Mouse (Mus musculus) heart, embryonic 13.5 days (tissue): ENCODE measurements around the gene Cdk13. TPM values are rescaled to one million over a fixed set of nuclear protein-coding genes. Genes with fewer than 3 reads are reported as not detected.

Experiments
- ATAC-seq: fragments of 200-750 bp; cut with Nextera tagmentation; 2 replicates; pipeline ENCODE4 v1.8.0; 2017; ENCODE audit warnings: moderate TSS enrichment; ENCODE audit not compliant: insufficient number of reproducible peaks, low FRiP score, low TSS enrichment; ENCODE audit errors: extremely low read depth
- H3K27ac ChIP-seq: fragments of 300-500 bp; sonication (generic); replicated peaks from 2 replicates; pipeline ENCODE4 v1.5.1; 2015; ENCODE audit warnings: moderate library complexity, mild to moderate bottlenecking, inconsistent platforms
- H3K27me3 ChIP-seq: fragments of 300-500 bp; sonication (generic); replicated peaks from 2 replicates; pipeline ENCODE4 v1.6.1; 2015; ENCODE audit warnings: mild to moderate bottlenecking, inconsistent platforms
- H3K36me3 ChIP-seq: fragments of 300-500 bp; sonication (generic); 2 replicates; pipeline ENCODE4 v1.6.1; 2015; ENCODE audit warnings: mild to moderate bottlenecking, inconsistent platforms
- H3K4me1 ChIP-seq: fragments of 300-500 bp; sonication (generic); 2 replicates; pipeline ENCODE4 v1.6.1; 2015; ENCODE audit warnings: inconsistent platforms
- H3K4me2 ChIP-seq: fragments of 300-500 bp; sonication (generic); 2 replicates; pipeline ENCODE4 v1.6.1; 2015; ENCODE audit warnings: inconsistent platforms, mild to moderate bottlenecking, moderate library complexity
- H3K4me3 ChIP-seq: fragments of 300-500 bp; sonication (generic); 2 replicates; pipeline ENCODE4 v1.5.1; 2015; ENCODE audit warnings: moderate library complexity, mild to moderate bottlenecking, inconsistent platforms
- H3K9ac ChIP-seq: fragments of 300-500 bp; sonication (generic); 2 replicates; pipeline ENCODE4 v1.6.1; 2015; ENCODE audit warnings: inconsistent platforms, mild to moderate bottlenecking, moderate library complexity
- H3K9me3 ChIP-seq: fragments of 300-500 bp; sonication (generic); 2 replicates; pipeline ENCODE4 v1.6.1; 2016; ENCODE audit warnings: inconsistent platforms
- WGBS: fragments of 180-500 bp; shearing (Covaris S2); methylation state at CpG from one replicate; pipeline ENCODE4 v1.1.7; 2015; ENCODE audit warnings: mixed read lengths; 5-methylcytosine and 5-hydroxymethylcytosine counted together
- polyA plus RNA-seq: library from polyadenylated mRNA; unstranded; fragments of >200 nt; fragmentation: Nextera tagmentation; extraction: Ambion mirVana; gene quantifications from 2 replicates; pipeline ENCODE4 v1.2.1, GENCODE M21; 2015

Gene Cdk13
- polyA plus RNA-seq, 1 experiment from 2014 or later: 10.6 TPM

GRCm38 (mm10) chr13:17803331-17804057 lies 1.4 kb downstream of the Cdk13 start:
- H3K9me3 ChIP-seq: no peaks in the 10 kb centered on the region
- peak overlapping the region; percentile 99 for H3K4me3 ChIP-seq
- 0 out of 2 replicates have a peak, but pooled peaks have one; percentile 23 for ATAC-seq
- H3K27me3 ChIP-seq: no peaks in the 10 kb centered on the region
- H3K4me2 ChIP-seq: peak overlapping the region; percentile 78
- H3K4me1 ChIP-seq: peaks cover 26% of the 10 kb centered on the region
- H3K36me3 ChIP-seq: peaks cover 10% of the 10 kb centered on the region; the same call in 1 of the 2 replicates
- H3K27ac ChIP-seq: peak overlapping the region; percentile 99
- peak overlapping the region; percentile 99 for H3K9ac ChIP-seq
- under 1% methylated on average over 85 of the region's 85 CpGs for WGBS

GRCm38 (mm10) chr13:17802880-17803279 lies 2.0 kb downstream of the Cdk13 start:
- Histone ChIP-seq H3K9me3 (no peaks in the 10 kb centered on the region), H3K4me2 (peak overlapping the region; percentile 78), H3K9ac (peak overlapping the region; percentile 99), H3K4me1 (peaks cover 26% of the 10 kb centered on the region), H3K4me3 (peak overlapping the region; percentile 99), H3K27ac (peak overlapping the region; percentile 99), H3K36me3 (peaks cover 12% of the 10 kb centered on the region), H3K27me3 (no peaks in the 10 kb centered on the region)
- WGBS: 0% methylated on average over 3 of the region's 3 CpGs
- ATAC-seq: no peak

- ATAC-seq: no peak
- Histone ChIP-seq H3K4me2 (no peak overlapping the region), H3K36me3 (peaks cover 23% of the 10 kb centered on the region), H3K4me1 (peaks cover 28% of the 10 kb centered on the region), H3K9ac (no peak overlapping the region), H3K9me3 (no peaks in the 10 kb centered on the region), H3K4me3 (no peak overlapping the region), H3K27me3 (no peaks in the 10 kb centered on the region), H3K27ac (no peak overlapping the region)
- 88% methylated on average over 2 of the region's 2 CpGs for whole genome bisulfite sequencing
Observed at GRCm38 (mm10) chr13:17799735-17800134, 5.2 kb downstream of the Cdk13 start.

GRCm38 (mm10) chr13:17795757-17796456 lies 9.0 kb downstream of the Cdk13 start:
- peaks cover 23% of the 10 kb centered on the region for H3K36me3 ChIP-seq
- WGBS: 84% methylated on average over 3 of the region's 3 CpGs
- H3K4me3 ChIP-seq: no peak overlapping the region
- no peaks in the 10 kb centered on the region for H3K9me3 ChIP-seq
- H3K27me3 ChIP-seq: no peaks in the 10 kb centered on the region
- H3K4me2 ChIP-seq: no peak overlapping the region
- no peak overlapping the region for H3K27ac ChIP-seq
- peaks cover 19% of the 10 kb centered on the region for H3K4me1 ChIP-seq
- no peak overlapping the region for H3K9ac ChIP-seq
- no peak for ATAC-seq

- Histone ChIP-seq H3K9me3 (no peaks in the 10 kb centered on the region), H3K9ac (no peak overlapping the region), H3K4me1 (peaks cover 7% of the 10 kb centered on the region), H3K4me2 (no peak overlapping the region), H3K36me3 (no peaks in the 10 kb centered on the region), H3K27ac (no peak overlapping the region), H3K4me3 (no peak overlapping the region), H3K27me3 (no peaks in the 10 kb centered on the region)
- ATAC-seq: no peak
- WGBS: 89% methylated on average over 5 of the region's 5 CpGs
Observed at GRCm38 (mm10) chr13:17783643-17784042, 21.3 kb downstream of the Cdk13 start.

- Histone ChIP-seq H3K9me3 (no peaks in the 10 kb centered on the region; the same call in 1 of the 2 replicates), H3K4me3 (no peak overlapping the region), H3K36me3 (peaks cover 6% of the 10 kb centered on the region), H3K4me2 (no peak overlapping the region), H3K4me1 (peaks cover 15% of the 10 kb centered on the region), H3K9ac (no peak overlapping the region), H3K27ac (no peak overlapping the region), H3K27me3 (no peaks in the 10 kb centered on the region)
- WGBS: 69% methylated on average over 2 of the region's 2 CpGs
- ATAC-seq: no peak
Observed at GRCm38 (mm10) chr13:17779923-17780322, 25.0 kb downstream of the Cdk13 start.

- WGBS: 64% methylated on average over 1 of the region's 1 CpGs
Observed at GRCm38 (mm10) chr13:17776303-17776702, 28.6 kb downstream of the Cdk13 start.

GRCm38 (mm10) chr13:17775364-17775763 lies 29.5 kb downstream of the Cdk13 start:
- Histone ChIP-seq H3K9me3 (no peaks in the 10 kb centered on the region; the same call in 1 of the 2 replicates), H3K4me2 (no peak overlapping the region), H3K36me3 (peaks cover 16% of the 10 kb centered on the region), H3K9ac (no peak overlapping the region), H3K27ac (no peak overlapping the region), H3K27me3 (no peaks in the 10 kb centered on the region), H3K4me1 (peaks cover 16% of the 10 kb centered on the region), H3K4me3 (no peak overlapping the region)
- ATAC-seq: no peak

More at GRCm38 (mm10) chr13:17776303-17776702, 28.6 kb downstream of the Cdk13 start:
- Histone ChIP-seq H3K9ac (no peak overlapping the region), H3K9me3 (no peaks in the 10 kb centered on the region; the same call in 1 of the 2 replicates), H3K4me3 (no peak overlapping the region), H3K4me1 (peaks cover 16% of the 10 kb centered on the region), H3K27me3 (no peaks in the 10 kb centered on the region), H3K27ac (no peak overlapping the region), H3K4me2 (no peak overlapping the region), H3K36me3 (peaks cover 16% of the 10 kb centered on the region)
- ATAC-seq: no peak

DNA sequence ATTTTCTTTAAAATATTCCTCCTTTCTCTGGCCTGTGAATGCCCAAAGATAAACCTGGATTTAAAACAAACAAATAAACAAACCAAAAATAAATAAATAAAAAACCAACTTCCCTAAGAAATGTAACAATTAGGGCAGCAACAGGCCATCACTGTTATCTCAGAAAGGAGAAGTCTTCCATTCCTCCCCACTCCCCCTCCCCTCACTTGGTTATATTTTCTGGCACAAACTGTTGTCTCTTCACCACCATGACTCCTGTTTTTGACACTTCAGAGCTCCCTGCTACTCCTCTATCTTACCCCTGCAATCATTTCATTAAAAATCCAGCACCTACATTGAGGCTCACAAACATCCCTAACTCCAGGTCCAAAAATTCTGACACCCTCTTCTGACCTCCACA lies 31.8 kb downstream of the Cdk13 start:
- peaks cover 12% of the 10 kb centered on the region for H3K4me1 ChIP-seq
- H3K27ac ChIP-seq: no peak overlapping the region
- no peak for ATAC-seq
- no peaks in the 10 kb centered on the region for H3K9me3 ChIP-seq
- no peak overlapping the region for H3K9ac ChIP-seq
- no peak overlapping the region for H3K4me2 ChIP-seq
- H3K4me3 ChIP-seq: no peak overlapping the region
- H3K27me3 ChIP-seq: no peaks in the 10 kb centered on the region
- H3K36me3 ChIP-seq: peaks cover 12% of the 10 kb centered on the region

GRCm38 (mm10) chr13:17772574-17772973 lies 32.3 kb downstream of the Cdk13 start:
- H3K27ac ChIP-seq: no peak overlapping the region
- no peak overlapping the region for H3K4me2 ChIP-seq
- H3K9ac ChIP-seq: no peak overlapping the region
- WGBS: 78% methylated on average over 6 of the region's 6 CpGs
- H3K4me3 ChIP-seq: no peak overlapping the region
- H3K36me3 ChIP-seq: peaks cover 10% of the 10 kb centered on the region
- peaks cover 12% of the 10 kb centered on the region for H3K4me1 ChIP-seq
- H3K27me3 ChIP-seq: no peaks in the 10 kb centered on the region
- ATAC-seq: no peak
- H3K9me3 ChIP-seq: no peaks in the 10 kb centered on the region

DNA sequence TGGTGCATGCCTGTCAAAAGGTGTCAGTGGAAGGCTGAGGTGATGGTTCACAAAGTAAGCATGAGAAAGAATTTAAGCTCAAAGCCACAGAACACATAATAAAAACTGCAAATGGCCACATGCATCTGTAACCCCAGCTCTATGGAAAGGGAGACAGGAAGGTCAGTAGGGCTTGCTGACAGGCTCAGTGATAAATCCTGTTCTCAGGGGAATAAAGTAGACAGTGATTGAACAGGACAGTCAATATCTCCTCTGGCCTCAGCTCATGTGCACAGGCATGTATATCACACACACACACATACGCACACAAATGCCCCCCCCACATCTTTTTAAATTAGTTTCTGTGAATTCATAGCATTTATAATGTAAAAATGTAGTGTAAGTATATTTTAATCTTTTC lies 42.5 kb downstream of the Cdk13 start:
- no peak for ATAC-seq

More for the DNA sequence above, 42.5 kb downstream of the Cdk13 start:
- Histone ChIP-seq H3K4me1 (peaks cover 16% of the 10 kb centered on the region), H3K27me3 (no peaks in the 10 kb centered on the region), H3K4me2 (no peak overlapping the region), H3K36me3 (peaks cover 35% of the 10 kb centered on the region), H3K9ac (no peak overlapping the region), H3K27ac (no peak overlapping the region), H3K4me3 (no peak overlapping the region), H3K9me3 (no peaks in the 10 kb centered on the region)
- 56% methylated on average over 1 of the region's 1 CpGs for WGBS
